Mouse (Mus musculus): Measurements from ENCODE around the gene Camta2. TPM values are rescaled to one million over a fixed set of nuclear protein-coding genes. Genes with fewer than 3 reads are reported as not detected.
A peak's percentile ranks its signal among the peaks of the same experiment; 100 is the strongest.

Camta2 gene
- polyA plus RNA-seq, 1 experiment = 11.9 TPM

DNA sequence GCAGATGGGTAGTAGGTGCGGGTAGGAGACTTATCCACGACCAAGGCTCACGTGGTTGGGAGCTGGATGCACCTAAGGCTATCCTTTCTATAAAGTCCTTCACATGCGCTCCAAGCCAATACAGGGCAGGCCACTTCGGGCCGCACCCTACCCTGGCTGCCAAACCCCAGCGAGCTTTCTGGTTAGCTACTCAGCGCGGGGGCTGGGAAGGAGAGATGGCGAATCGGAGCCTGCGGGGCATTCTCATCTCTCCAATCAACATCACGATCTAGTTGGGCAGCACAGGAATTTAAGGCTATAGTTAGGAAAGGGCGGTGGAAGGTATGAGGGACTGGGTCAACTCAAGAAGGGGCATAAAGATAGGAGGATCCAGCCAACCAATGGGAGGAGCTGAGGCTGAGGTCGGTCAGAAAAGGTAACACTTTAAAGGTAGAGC is 19.6 kb downstream of the Camta2 start:
- Histone ChIP-seq H3K4me2 (ENCODE audit: low read depth) (peak overlapping the region; percentile 95), H3K79me2 (ENCODE audit: control insufficient read depth, insufficient read depth) (peaks cover 19% of the 10 kb centered on the region), H3K36me3 (ENCODE audit: control insufficient read depth, insufficient read depth) (peaks cover 11% of the 10 kb centered on the region), H3K27me3 (ENCODE audit: control insufficient read depth, insufficient read depth, insufficient read length) (no peaks in the 10 kb centered on the region), H3K4me3 (peak overlapping the region; percentile 82), H3ac (ENCODE audit: control insufficient read depth, insufficient read length) (peak overlapping the region; percentile 35)
- no peak for TF ChIP-seq REST (IDR thresholded peaks at IDR 0.05; ENCODE audit: insufficient read depth, insufficient read length)
- peak; percentile 64 for TF ChIP-seq POLR2A (IDR thresholded peaks at IDR 0.05; ENCODE audit: insufficient read length, low read depth)
- TF ChIP-seq USF1 (IDR thresholded peaks at IDR 0.05; ENCODE audit: low read depth) = peak; percentile 34
- TF ChIP-seq MAX (IDR thresholded peaks at IDR 0.05; ENCODE audit: low read depth) = no peak
- no peak for TF ChIP-seq SRF (IDR thresholded peaks at IDR 0.05; ENCODE audit: control insufficient read depth, insufficient read length, low read depth)
- no peak for TF ChIP-seq TCF12 (IDR thresholded peaks at IDR 0.05; ENCODE audit: insufficient read depth, poor library complexity, severe bottlenecking)
- TF ChIP-seq E2F4 (IDR thresholded peaks at IDR 0.05; ENCODE audit: insufficient read depth) = no peak
- TF ChIP-seq POLR2AphosphoS2 (IDR thresholded peaks at IDR 0.05; ENCODE audit: insufficient read length, low read depth) = peak; percentile 46
- TF ChIP-seq MYOD1 (IDR thresholded peaks at IDR 0.05; ENCODE audit: control insufficient read depth in 1 of 3, insufficient read length in 2 of 3, low read depth in 2 of 3) = no peak

DNA sequence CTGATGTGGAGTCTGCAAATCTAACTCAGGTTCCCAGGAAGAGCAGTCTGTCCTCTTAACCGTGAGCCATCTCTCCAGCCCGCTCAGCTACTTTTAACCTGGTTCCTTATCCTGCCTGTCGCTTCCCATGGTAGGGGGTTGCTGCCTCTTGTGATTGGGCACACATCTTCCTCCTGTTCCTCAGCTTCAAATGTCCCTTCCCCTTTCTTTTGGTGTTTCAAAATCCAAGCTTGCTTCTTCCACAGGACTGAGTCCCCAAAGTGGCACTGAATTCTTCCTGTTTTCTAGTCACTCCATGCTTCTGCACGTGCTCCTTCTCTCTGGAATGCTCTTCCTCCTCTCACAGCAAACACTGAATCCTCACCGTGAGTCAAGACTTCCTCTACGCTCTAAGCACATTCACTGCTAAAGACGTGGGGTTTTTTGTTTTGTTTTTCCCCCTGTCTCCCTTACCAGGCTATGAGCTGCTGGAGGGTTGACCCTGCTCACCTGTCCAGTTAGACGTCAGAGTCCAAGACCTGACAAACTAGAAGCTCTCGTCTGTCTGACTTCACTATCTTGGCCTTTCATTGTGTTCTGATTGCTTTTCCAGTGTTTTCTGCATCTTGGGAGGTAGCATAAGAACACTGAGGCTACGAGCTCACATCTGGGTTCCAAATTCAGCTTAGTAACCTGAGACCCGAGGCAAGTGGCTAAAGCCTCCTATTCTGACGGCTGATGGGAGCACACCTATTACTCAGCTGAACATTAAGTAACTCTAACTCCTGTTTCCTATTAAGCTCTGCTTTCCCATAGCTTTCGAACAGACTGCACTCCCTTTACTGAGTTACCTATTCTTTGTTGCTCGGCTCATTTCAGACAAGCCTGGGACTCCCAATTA is 20.4 kb downstream of the Camta2 start:
- H3K4me2 ChIP-seq (ENCODE audit: low read depth) = peak overlapping the region; percentile 95
- TF ChIP-seq TCF12 (IDR thresholded peaks at IDR 0.05; ENCODE audit: insufficient read depth, poor library complexity, severe bottlenecking) = no peak
- TF ChIP-seq MAX (IDR thresholded peaks at IDR 0.05; ENCODE audit: low read depth) = no peak
- TF ChIP-seq E2F4 (IDR thresholded peaks at IDR 0.05; ENCODE audit: insufficient read depth) = no peak
- no peak for TF ChIP-seq REST (IDR thresholded peaks at IDR 0.05; ENCODE audit: insufficient read depth, insufficient read length)
- TF ChIP-seq POLR2AphosphoS2 (IDR thresholded peaks at IDR 0.05; ENCODE audit: insufficient read length, low read depth) = no peak
- no peak for TF ChIP-seq CEBPB (IDR thresholded peaks at IDR 0.05; ENCODE audit: insufficient read depth, poor library complexity, severe bottlenecking)
- TF ChIP-seq MYOG (IDR thresholded peaks at IDR 0.05; ENCODE audit: control insufficient read depth in 1 of 3, insufficient read depth in 1 of 3, insufficient read length in 2 of 3, low read depth in 2 of 3) = no peak
- no peak for TF ChIP-seq POLR2A (IDR thresholded peaks at IDR 0.05; ENCODE audit: insufficient read length, low read depth)
- no peak for TF ChIP-seq MYOD1 (IDR thresholded peaks at IDR 0.05; ENCODE audit: control insufficient read depth in 1 of 3, insufficient read length in 2 of 3, low read depth in 2 of 3)
- no peak for TF ChIP-seq SRF (IDR thresholded peaks at IDR 0.05; ENCODE audit: control insufficient read depth, insufficient read length, low read depth)
- H3K27me3 ChIP-seq (ENCODE audit: control insufficient read depth, insufficient read depth, insufficient read length) = no peaks in the 10 kb centered on the region
- H3K36me3 ChIP-seq (ENCODE audit: control insufficient read depth, insufficient read depth) = peaks cover 20% of the 10 kb centered on the region
- peaks cover 19% of the 10 kb centered on the region for H3K79me2 ChIP-seq (ENCODE audit: control insufficient read depth, insufficient read depth)
- no peak overlapping the region for H3ac ChIP-seq (ENCODE audit: control insufficient read depth, insufficient read length)
- peak overlapping the region; percentile 82 for H3K4me3 ChIP-seq

DNA sequence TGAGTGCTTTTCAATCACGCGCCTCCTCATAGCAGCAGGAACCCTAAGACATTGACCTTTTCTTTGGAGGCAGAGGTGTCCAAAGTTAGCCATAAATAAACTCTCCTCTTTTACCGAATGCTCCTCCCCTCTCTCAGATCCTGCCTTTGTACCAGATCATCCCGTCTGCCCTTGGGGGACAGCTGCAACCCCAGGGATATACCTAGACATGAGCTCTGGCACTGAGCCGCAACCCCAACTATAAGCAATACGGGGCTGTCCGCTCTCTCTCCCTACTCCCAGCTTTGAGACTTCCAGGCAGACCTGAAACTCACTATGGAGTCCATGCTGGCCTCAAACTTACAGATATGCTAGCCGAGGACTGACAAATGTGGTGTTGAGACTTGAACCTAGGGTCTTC is 21.2 kb downstream of the Camta2 start:
- H3K4me3 ChIP-seq = no peak overlapping the region
- no peak overlapping the region for H3ac ChIP-seq (ENCODE audit: control insufficient read depth, insufficient read length)
- H3K36me3 ChIP-seq (ENCODE audit: control insufficient read depth, insufficient read depth) = peaks cover 27% of the 10 kb centered on the region
- no peak overlapping the region for H3K4me2 ChIP-seq (ENCODE audit: low read depth)
- no peaks in the 10 kb centered on the region for H3K27me3 ChIP-seq (ENCODE audit: control insufficient read depth, insufficient read depth, insufficient read length)
- peaks cover 19% of the 10 kb centered on the region for H3K79me2 ChIP-seq (ENCODE audit: control insufficient read depth, insufficient read depth)
- no peak for TF ChIP-seq MYOG (IDR thresholded peaks at IDR 0.05; ENCODE audit: control insufficient read depth in 1 of 3, insufficient read depth in 1 of 3, insufficient read length in 2 of 3, low read depth in 2 of 3)
- peak in 1 of 3 experiments; percentile 25 for TF ChIP-seq MYOD1 (IDR thresholded peaks at IDR 0.05; ENCODE audit: control insufficient read depth in 1 of 3, insufficient read length in 2 of 3, low read depth in 2 of 3)
- no peak for TF ChIP-seq TCF12 (IDR thresholded peaks at IDR 0.05; ENCODE audit: insufficient read depth, poor library complexity, severe bottlenecking)
- no peak for TF ChIP-seq E2F4 (IDR thresholded peaks at IDR 0.05; ENCODE audit: insufficient read depth)

DNA sequence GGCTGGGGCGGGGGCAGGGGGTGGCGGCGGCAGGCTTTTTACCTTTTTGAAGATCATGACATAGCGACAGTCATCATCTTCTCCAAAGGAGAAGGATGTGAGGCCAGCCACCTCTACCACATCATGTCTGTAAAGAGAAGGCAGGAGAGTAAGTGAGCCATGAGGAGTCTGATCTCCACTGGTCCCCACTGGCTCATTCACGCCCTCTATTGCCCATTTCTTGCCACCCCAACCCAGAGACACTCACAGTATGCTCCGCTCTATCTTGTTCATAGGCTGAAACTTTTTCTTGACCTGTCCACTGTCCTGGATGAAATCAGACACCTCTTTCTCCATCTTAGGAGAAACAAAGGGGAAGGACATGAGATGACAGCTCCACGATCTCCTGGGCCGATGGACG is 23.2 kb downstream of the Camta2 start:
- Histone ChIP-seq H3K36me3 (ENCODE audit: control insufficient read depth, insufficient read depth) (peaks cover 37% of the 10 kb centered on the region), H3K79me2 (ENCODE audit: control insufficient read depth, insufficient read depth) (peaks cover 30% of the 10 kb centered on the region), H3K27me3 (ENCODE audit: control insufficient read depth, insufficient read depth, insufficient read length) (no peaks in the 10 kb centered on the region), H3K4me3 (no peak overlapping the region), H3ac (ENCODE audit: control insufficient read depth, insufficient read length) (no peak overlapping the region), H3K4me2 (ENCODE audit: low read depth) (no peak overlapping the region)
- TF ChIP-seq POLR2AphosphoS2 (IDR thresholded peaks at IDR 0.05; ENCODE audit: insufficient read length, low read depth) (peak; percentile 74), POLR2A (IDR thresholded peaks at IDR 0.05; ENCODE audit: insufficient read length, low read depth) (no peak)

DNA sequence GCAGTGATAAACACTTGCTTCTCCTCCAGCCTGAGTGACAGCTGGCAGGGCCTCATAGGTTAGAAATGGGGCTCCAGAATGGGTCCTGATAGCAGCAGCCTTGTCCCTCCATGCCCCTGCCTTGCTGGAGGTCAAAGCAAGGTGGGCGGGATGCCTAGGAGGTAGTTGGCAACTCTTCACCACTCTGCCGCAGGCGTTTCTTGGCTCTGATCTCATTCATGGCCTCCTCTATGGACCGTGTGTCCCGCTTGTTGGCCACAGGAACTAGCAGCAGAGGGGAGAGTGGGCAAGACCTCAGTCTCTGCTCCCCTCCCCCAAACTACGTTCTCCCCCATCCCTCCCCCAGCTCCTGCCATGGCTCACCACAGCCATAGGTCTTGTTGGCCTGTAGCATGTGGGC is 23.9 kb downstream of the Camta2 start:
- TF ChIP-seq USF1 (IDR thresholded peaks at IDR 0.05; ENCODE audit: low read depth) = no peak
- peak; percentile 93 for TF ChIP-seq POLR2AphosphoS2 (IDR thresholded peaks at IDR 0.05; ENCODE audit: insufficient read length, low read depth)
- TF ChIP-seq POLR2A (IDR thresholded peaks at IDR 0.05; ENCODE audit: insufficient read length, low read depth) = peak; percentile 49
- Histone ChIP-seq H3K27me3 (ENCODE audit: control insufficient read depth, insufficient read depth, insufficient read length) (no peaks in the 10 kb centered on the region), H3K4me2 (ENCODE audit: low read depth) (no peak overlapping the region), H3K4me3 (no peak overlapping the region), H3K36me3 (ENCODE audit: control insufficient read depth, insufficient read depth) (peaks cover 37% of the 10 kb centered on the region), H3K79me2 (ENCODE audit: control insufficient read depth, insufficient read depth) (peaks cover 38% of the 10 kb centered on the region), H3ac (ENCODE audit: control insufficient read depth, insufficient read length) (no peak overlapping the region)

Measured in myocyte (in vitro differentiated cells).